Mouse (Mus musculus): ENCODE data around the gene Mt2.

Gene Mt2

DNA sequence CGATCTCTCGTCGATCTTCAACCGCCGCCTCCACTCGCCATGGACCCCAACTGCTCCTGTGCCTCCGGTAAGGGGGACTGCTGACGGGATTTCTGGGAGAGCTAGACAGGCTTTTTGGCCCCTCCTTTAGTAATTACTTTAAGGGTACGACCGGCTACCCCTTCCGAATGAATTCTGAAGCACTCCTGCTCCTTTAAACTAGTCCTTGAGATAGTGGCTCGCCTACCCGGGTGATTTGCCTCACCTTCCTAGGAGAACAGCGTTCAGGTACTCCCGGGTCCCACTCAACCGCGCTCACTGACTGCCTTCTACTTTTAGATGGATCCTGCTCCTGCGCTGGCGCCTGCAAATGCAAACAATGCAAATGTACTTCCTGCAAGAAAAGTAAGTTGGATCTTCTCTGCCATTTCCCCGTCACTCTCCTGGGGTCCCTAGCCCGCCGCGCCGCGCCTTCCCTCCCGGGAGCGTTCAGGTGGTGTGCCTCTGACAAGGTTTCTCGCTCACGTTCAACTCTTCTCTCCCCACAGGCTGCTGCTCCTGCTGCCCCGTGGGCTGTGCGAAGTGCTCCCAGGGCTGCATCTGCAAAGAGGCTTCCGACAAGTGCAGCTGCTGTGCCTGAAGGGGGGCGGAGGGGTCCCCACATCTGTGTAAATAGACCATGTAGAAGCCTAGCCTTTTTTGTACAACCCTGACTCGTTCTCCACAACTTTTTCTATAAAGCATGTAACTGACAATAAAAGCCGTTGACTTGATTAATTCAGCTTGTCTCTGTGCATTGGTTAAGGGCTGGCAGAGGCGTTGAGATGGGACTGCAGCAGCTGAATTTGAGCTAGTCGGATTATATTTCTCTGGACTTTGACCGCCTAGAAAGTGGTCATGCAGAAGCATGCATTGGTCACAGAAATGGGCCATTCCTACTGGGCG is 607 bp downstream of the Mt2 start:
- DNase-seq (ENCODE audit: low spot score), result peak; percentile 22

DNA sequence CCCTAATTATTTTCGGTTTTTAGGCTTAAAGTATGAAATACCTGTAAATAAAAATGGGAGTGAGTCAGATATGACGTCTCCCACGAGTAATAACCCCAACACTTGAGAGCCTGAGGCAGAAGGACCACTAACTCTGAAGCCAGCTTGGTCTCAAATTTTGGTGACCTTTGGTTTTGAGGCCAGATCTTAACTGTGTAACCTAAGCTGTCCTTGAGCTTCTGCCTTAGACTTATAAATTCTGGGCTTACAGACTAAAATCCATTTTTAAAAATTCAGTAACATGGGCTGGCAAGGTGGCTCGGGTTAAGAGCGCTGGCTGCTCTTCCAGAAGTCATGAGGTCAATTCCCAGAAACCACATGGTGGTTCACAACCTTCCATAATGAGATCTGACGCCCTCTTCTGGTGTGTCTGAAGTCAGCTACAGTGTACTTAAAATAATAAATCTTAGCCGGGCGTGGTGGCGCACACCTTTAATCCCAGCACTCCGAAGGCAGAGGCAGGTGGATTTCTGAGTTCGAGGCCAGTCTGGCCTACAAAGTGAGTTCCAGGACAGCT is 1.5 kb downstream of the Mt2 start:
- DNase-seq (ENCODE audit: low spot score), result no peak

DNA sequence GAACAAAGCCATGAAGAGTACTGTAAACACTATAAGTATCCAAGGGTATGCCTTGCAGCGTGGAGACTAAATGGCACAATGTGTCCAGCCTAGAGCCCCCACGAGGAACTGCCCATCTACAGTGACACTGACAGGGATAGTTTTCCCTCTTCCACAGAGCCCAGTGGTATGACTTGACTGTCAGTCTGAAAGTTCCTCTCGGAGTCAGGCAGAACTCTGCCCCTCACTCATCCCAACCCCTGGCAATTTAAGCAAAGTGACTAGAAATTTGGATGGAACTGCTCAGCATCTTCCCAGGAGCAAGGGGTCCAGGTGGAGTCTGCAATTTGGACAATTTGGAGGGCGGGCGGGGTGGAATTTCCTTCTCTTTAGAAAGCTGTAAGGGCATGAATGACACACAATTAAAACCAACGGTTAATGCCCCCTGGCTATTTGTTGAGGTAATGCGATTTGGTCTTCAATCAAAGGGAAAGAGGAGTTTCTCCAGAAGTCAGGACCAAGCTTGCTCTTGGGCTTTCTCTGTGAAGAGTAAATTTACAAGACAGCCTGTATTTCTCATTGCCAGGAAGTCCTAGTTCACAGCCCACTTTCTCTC is 2.3 kb downstream of the Mt2 start:
- no peak for DNase-seq (ENCODE audit: low spot score)

DNA sequence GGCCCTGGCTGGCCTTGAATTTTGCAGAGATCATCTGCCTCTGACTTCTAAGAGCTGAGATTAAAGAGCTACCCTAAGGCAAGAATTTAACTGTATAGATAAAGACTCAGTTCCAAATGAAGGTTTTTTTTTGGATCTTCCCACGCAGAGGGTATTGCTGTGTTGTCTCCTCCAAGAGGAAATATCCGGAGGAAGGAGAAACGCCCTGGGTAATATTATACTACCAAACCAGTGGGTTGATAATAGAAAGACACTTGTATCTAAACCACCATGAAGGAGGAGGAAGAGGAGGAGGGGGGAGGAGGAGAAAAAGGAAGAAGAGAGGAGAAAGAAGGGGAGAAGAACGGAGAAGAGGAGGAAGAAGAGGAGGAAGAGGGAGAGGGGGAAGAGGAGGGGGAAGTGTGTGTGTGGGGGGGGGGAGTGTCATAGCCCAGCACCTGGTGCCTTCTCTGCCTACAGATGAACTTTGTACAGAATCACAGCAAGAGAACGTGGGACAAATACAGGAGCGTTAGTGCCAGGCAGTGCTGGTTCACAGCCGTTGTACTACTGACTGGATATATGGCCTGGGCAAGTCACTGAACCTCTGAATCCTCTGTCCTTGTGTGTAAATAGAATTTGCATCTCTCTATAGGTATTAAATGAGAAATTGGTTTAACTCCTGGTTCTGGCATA is 5.4 kb downstream of the Mt2 start:
- DNase-seq (ENCODE audit: low spot score), result no peak

DNA sequence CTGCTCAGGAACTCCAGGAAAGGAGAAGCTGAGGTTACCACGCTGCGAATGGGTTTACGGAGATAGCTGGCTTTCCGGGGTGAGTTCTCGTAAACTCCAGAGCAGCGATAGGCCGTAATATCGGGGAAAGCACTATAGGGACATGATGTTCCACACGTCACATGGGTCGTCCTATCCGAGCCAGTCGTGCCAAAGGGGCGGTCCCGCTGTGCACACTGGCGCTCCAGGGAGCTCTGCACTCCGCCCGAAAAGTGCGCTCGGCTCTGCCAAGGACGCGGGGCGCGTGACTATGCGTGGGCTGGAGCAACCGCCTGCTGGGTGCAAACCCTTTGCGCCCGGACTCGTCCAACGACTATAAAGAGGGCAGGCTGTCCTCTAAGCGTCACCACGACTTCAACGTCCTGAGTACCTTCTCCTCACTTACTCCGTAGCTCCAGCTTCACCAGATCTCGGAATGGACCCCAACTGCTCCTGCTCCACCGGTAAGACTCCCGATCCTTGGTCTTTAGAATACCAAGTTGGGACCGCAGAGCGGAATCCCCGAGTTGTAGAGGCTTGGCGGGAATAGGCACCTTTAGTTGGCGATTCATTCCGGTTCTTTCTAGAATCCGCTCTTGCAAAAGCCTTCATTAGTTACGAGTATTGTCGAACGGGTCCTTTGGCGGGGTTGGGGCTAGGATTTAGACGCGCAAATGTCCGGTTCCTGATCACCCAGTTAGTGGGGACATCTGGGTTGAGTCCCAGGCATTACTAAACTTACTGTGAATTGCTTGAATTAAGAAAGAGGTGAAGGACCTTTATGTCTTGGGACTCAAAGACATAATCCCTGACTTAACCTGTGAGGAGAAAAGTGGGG is 6.6 kb downstream of the Mt2 start, which contains the start of gene Mt1:
TSS of gene Mt1 (plus strand) at position 226 of the 856 bp plus-strand sequence.
- DNase-seq (ENCODE audit: low spot score), result peak; percentile 94

DNA sequence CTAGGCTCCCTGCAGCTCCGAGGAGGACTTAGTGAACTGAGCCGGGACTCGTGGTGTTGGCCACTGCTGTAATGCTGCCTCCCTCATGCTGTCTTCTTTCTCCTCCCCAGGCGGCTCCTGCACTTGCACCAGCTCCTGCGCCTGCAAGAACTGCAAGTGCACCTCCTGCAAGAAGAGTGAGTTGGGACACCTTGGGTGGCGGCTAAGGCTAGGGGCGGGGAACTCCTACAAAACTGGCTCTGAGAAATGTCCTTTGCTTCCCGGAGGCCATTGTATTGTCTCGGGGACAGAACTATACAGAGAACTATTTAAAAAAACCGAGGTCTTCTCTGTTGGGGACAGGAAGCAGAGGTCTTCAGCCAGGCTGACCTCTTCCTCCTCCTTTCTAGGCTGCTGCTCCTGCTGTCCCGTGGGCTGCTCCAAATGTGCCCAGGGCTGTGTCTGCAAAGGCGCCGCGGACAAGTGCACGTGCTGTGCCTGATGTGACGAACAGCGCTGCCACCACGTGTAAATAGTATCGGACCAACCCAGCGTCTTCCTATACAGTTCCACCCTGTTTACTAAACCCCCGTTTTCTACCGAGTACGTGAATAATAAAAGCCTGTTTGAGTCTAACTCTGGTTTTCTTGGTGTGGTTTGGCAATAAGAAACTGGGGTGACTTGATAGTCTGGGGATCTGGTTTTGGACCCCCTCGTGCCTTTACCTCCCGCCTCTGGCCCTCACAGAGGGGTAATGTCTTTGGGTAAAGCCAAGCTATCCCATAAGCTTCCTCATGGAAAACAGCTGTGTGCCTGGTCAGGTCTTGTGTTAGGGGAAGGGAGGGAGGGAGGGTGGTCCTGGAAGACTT is 7.5 kb downstream of the Mt2 start:
- peak; percentile 34 for DNase-seq (ENCODE audit: low spot score)

DNA sequence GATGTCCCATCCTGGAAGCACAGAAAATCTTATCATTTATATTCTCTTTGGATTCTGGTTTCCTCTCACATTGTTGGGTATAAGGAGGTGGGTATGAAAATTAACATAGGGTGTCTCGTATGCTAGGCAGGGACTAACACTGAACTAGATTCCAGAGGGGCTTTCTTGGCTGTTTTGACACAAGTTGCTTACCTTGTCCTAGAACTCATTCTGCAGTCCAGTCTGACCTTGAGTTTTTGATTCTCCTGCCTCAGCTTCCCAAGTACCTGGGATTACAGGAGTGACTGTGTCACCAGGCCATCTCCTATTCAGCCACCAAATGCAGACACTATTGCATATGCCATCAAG is 8.1 kb downstream of the Mt2 start:
- DNase-seq (ENCODE audit: low spot score), result no peak

DNA sequence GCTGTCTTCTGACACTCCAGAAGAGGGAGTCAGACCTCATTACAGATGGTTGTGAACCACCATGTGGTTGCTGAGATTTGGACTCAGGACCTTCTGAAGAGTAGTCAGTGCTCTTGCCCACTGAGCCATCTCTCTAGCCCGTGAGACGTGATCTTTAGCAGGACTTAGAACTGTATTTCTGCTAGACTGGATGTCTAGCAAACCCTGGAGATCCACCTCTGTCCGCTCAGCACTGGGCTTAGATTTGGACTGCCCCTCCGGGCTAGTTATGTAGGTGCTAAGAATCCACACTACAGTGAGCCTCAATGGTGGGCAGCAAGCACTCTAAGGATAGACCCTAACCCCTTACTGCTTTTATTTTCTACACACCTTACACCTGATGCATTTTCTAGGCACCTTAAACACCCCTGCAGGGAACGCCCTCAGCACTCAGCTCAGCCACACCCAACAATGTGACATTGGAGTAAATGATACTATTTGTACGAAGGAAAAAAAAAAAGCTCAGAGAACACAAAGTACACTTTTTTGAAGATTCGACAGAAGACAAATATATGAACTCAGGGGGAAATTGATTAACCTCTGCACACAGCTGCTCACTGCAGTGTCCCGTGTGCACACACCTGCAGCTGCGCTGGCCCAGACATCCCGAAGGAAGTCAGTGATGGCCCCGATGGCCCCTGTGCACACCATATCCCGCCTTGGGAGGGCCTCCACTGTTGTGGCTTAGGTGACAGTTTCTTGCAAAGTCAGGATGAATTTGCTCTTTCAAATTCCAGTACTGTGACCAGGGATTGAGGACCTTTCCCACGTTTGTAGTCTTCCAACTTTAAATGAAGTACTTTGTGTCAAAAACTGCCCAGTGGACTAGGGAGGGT is 9.8 kb downstream of the Mt2 start:
- DNase-seq (ENCODE audit: low spot score), result no peak

DNA sequence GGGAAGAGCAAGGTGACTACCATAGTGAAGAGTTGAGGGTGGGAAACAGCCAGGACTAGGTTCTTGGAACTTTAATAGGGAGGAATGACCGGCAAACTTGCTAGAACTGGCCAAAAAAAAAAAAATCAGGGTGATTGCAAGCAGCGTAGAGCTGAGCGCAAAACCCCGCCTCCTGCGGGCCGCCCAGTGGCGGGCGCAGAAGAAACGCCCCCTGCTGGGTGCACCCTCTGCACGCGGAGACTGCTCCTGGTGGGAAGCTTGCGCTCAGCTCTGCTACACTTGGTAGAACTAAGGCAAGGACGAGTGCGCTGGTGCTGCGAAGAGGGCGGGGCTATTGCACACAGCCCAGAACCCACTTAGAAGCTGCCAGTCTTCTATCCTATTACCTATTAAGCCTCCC is 10.7 kb downstream of the Mt2 start:
- peak; percentile 88 for DNase-seq (ENCODE audit: low spot score)

DNA sequence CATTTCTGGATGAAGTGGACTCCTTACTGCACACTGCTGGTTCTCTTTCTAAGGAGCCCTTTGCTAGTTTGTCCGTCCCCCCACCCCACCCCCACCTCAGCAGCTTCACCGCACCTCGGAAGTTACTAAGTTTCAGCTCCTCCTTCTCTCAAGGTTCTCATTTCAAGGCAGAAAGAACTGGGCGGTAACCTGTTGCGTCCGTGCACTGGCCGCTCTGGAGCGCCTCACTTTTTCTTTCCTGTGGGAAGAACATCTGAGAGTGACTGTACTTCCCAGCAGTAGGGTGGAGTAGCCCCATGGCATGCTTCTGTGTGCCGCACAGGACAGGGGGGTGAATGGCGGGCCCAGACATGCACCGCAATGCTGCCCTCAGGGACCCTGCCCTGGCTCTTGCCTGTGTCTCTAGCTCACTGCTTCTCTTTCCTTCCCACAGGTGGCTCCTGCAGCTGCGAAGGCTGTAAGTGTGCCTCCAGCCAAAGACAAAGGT is 11.9 kb downstream of the Mt2 start:
- DNase-seq (ENCODE audit: low spot score), result peak; percentile 28

DNA sequence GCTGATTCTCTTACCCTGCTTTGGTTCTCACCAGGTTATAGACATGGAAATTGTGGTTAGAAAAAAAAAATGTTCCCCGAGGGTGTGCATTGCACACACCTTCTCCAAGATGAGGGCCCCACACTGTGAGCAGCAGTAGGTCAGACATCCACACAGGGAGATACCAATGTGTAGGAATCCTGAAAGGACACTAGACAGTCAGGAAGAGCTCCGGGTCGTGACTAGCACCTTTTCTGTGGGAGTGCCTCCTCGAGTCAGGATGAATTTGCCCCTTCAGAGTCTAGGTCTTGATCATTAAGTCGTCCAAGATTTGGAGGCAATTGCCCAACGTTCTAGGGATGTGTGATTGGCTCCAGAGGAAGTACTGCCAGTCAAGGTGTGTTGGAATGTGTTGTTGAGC is 13.3 kb downstream of the Mt2 start:
- no peak for DNase-seq (ENCODE audit: low spot score)

DNA sequence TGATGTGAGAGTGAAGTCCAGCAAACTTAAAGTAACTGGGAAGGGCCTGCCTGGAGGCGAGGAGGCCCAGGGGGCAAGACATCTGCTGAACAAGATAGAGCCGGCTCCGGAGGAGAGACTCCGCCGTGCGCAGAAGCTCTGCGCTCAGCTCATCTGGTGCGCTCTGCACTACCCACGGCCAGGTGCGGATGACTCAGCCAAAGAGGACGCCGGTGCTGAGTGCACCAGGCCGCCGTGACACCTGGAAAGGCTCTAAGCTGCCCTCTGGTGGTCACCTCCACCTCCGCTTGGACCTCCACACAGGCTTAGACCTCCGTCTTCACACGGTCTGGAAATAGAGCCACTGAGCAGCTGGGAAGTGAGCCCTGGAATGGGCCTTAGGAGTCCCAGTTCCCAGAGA is 14.1 kb downstream of the Mt2 start:
- DNase-seq (ENCODE audit: low spot score), result peak; percentile 91

DNA sequence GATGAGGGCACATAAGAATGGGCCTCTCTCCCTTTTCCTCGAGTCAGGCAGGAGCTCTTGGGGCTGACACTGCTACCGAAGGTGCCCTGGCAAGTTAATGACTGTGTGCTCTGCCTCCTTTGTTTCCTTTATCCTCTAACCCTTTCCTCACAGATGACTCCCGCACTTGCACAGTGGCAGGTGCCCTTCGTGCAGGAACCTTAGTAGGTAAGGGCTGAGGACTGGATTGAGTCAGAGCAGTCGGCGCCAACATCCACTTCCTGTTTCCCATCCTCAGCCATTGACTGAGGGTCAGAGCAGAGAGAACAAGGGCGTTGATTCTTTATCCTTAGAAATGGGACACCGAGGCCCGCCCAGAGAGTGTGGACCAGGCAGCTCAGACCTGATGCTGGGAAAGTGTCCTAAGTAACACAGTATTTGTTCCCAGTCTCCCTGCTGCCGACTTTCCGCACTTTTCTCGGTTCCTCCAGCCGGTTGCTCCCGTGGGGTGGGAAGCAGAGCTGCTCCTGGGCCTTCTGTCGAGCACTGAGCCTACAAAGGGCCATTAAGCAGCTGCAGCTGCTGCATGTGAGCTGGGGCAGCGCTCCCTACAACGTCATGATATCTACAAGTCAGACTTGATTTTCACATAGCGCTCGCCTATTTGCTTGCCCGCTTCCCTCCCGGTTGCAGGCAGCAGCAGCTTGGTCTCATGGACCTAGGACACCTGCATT is 15.0 kb downstream of the Mt2 start:
- DNase-seq (ENCODE audit: low spot score), result peak; percentile 26

DNA sequence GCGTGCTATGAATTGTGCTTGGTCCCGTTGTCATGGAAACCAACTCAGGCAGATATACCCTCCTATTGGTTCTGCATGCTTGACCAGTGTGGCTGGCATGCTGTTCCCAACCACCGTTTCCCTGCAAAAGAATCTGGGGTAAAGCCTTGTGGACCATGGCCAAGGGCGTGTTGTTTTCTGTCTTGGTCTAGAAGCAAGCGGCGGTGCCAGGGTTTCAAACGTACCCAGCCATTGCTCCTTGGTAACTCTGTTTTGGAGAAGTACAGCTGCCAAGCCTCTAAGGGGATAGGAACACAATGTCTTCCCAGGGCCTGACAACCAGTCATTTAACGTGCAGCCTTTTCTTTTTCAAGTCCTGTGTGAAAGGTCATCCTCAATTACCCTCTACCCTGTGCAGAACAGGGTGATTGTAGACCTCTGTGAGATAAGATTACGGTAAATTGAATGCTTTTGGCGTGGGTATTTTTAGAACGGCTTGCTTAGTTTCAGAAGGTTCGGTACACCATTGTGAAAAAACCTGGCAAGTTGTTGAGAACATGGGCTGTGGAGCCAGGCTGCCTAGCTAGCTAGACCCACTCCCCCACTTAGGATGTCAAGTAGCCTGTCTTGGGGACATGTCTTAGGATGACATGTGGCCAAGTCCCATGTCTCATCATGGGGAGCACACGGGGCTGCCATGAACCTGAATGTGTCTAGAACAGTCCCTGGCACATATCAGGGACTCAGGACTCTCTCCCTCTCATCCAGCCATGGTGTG is 17.0 kb downstream of the Mt2 start:
- DNase-seq (ENCODE audit: low spot score), result peak; percentile 47

DNA sequence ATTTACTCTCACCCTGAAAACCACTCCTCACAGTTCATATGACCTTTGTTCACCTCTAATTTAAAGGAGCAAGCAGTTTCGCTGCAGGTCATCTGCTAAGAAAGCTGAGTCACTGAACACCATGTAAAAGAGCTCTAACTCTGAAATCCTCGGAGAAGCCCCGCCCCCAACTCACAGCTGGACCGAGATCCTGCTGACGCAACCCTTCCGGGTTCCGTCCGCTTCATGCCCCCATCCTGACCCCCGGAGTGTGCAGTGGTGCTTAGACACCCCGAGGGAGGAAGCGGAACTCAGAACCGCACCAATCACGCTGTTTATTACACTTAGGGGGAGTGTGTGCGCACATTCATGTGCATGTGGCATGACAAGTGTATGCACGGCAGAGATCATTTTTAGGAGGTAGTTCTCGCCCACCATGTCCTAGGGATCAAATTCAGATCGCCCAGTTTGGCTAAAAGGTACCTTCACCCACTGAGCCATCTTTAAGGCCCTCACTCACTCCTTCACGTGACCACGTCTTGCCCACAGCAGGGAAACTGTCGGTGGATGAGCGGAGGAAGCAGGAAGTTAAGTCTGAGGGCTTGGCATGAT is 18.7 kb downstream of the Mt2 start:
- peak; percentile 74 for DNase-seq (ENCODE audit: low spot score)

DNA sequence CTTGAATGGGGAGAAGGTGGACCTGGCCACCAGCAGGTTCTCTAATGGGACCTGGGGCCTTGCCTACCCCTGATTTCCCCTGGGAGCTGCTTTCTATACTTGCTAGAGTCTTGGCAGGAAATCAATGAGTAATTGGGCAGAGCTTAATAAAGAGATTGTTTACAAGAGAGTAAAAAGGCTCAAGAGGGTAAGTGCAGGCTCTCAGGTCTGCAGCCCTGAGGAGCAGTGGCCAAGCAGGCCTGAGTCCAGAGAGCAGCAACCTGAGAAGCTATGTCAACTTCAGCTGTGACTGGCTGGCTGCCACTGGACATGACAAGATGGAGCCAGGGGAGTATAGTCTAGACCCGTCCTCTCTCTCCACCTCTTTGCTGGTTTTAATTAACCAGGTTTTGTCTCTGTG is 20.5 kb downstream of the Mt2 start:
- no peak for DNase-seq (ENCODE audit: low spot score)

DNA sequence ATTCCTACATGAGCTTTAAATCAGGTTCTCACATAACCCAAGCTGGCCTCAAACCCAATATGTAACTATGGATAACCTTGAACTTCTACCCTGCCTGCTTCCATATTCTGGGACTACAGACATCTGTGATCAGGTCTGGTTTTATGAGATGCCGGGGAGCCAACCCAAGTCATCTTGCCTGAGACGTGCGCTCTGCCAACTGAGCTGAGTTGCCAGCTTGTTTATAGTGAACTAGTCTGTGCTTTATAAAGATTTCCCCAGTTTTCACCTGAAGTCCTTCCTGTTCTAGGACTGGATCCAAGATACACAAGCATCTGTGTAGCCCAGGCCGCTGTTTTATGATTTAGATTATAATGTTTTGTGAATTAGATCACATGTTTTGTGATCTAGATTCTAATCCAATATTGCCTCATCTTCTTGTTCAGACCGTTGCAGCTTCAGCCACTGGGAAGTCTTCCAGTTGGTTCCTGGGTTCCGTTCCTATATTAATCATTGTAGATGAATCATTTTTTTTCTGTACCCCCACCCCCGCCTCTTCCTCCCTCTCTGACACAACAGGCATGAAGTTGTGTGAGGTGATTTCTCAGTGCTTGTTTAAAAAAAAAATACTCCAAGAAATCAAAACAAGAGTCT is 22.2 kb downstream of the Mt2 start:
- DNase-seq (ENCODE audit: low spot score), result peak; percentile 62
